8 mouse cellular contexts compared by ENCODE assay signal in the genomic region with DNA sequence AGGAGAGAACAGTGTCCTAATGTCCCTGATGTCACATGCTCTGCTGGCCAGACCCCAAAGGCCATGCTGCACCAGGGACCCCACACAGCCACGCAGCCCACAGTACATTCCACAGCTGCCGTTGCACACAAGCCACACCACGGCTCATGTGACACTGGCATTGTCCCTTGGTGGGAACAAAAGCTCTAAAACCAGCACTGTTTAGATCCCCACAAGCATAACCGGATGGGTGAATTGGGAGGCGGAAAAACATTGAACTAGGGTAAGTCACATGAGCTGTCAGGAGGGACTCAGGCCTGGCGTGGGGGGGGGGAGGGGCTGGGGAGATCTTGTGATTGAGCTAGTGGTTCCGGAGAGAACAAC. TPM values are rescaled to one million over a fixed set of nuclear protein-coding genes. Genes with fewer than 3 reads are reported as not detected.
DNase-seq lines count a peak whose midpoint lies in the region; ATAC-seq lines count a peak whose summit lies in the region.

No protein-coding gene starts in this region.

- H3K4me1 ChIP-seq in liver, embryonic 16.5 days (ENCODE audit: control insufficient read depth, low read depth, low read length), result no peaks in the 10 kb centered on the region; the same call in 1 of the 2 replicates

- ATAC-seq in CD4-positive, CD25-positive, alpha-beta regulatory T cell, adult 4 months, result peak; percentile 43
- ATAC-seq in granulocyte monocyte progenitor cell, adult 5-6 weeks (replicated peaks; ENCODE audit: poor library complexity, severe bottlenecking), result peak; percentile 28
- ATAC-seq in liver, embryonic 16.5 days (ENCODE audit: low read depth), result 0 out of 2 replicates have a peak, but pooled peaks have one; percentile 7

- no peak overlapping the region for H3K9ac ChIP-seq in liver, embryonic 16.5 days (ENCODE audit: low read depth, low read length)

- no peak overlapping the region for H3K4me3 ChIP-seq in liver, embryonic 16.5 days (ENCODE audit: low read depth, low read length)

- H3K27me3 ChIP-seq in liver, embryonic 16.5 days (ENCODE audit: control insufficient read depth, insufficient read depth, low read depth, low read length), result no peaks in the 10 kb centered on the region

- H3K9me3 ChIP-seq in liver, embryonic 16.5 days (replicated peaks; ENCODE audit: control insufficient read depth, low read length), result no peaks in the 10 kb centered on the region

- no peak overlapping the region for H3K4me2 ChIP-seq in liver, embryonic 16.5 days (ENCODE audit: low read depth, low read length)

- no peaks in the 10 kb centered on the region for H3K36me3 ChIP-seq in liver, embryonic 16.5 days (ENCODE audit: control insufficient read depth, insufficient read depth)

- 34% methylated on average over 7 of the region's 7 CpGs for WGBS in liver, embryonic 16.5 days (ENCODE audit: insufficient replicate concordance)

- intact Hi-C loops in heart, postnatal 25 days (cut with DNase I), result loop anchor here (10.0 kb wide), 1 partner anchor 956 kb away; no protein-coding TSS in a partner anchor

- peak; percentile 98 for DNase-seq in heart, adult 11 months
- no peak for DNase-seq in heart, postnatal 25 days (ENCODE audit: low spot score)
- DNase-seq in retina, postnatal 1 day, result peak; percentile 86
- DNase-seq in adrenal gland, adult 8-10 months, result no peak
- DNase-seq in adrenal gland, postnatal 25 days, result no peak

- no peak overlapping the region for H3K27ac ChIP-seq in liver, embryonic 16.5 days (ENCODE audit: low read length)

RNA-seq across cellular contexts. Expression of a gene that starts 17.5 kb away (rescaled TPM):
- 10 to 100 TPM; 29.7 to 29.9 TPM for total RNA-seq in heart, postnatal 25 days (2021)
- polyA plus RNA-seq in CD4-positive, CD25-positive, alpha-beta regulatory T cell, adult 4 months (2017; shearing (Covaris generic)), result 1 to 10 TPM; 5.1 to 6.1 TPM
- total RNA-seq in granulocyte monocyte progenitor cell, adult 5-6 weeks (2014; fragmentation: Nextera tagmentation), result 26.3 and 29.8 TPM in 2 replicates
- 41.4 and 47.9 TPM in 2 replicates for total RNA-seq in granulocyte monocyte progenitor cell, adult 5-6 weeks (2017)
- polyA plus RNA-seq in liver, embryonic 16.5 days (2015; fragmentation: Nextera tagmentation; extraction: Ambion mirVana), result 4.7 and 4.8 TPM in 2 replicates
- total RNA-seq in adrenal gland, adult 8-10 months (2022), result 10 to 100 TPM; 33.3 to 53.8 (median 43.4) TPM
- total RNA-seq in adrenal gland, postnatal 25 days (2021), result 26.4 and 29.6 TPM in 2 replicates

RNA-seq across cellular contexts. Expression of a gene that starts 45.8 kb away (rescaled TPM):
- total RNA-seq in heart, postnatal 25 days (2021), result 10 to 100 TPM; 21.2 to 21.7 TPM
- 10 to 100 TPM in 1 of 2 experiments, 1 to 10 TPM in 1; 8.4 to 16.2 TPM for polyA plus RNA-seq in CD4-positive, CD25-positive, alpha-beta regulatory T cell, adult 4 months (2017; shearing (Covaris generic))
- total RNA-seq in granulocyte monocyte progenitor cell, adult 5-6 weeks (2014; fragmentation: Nextera tagmentation), result 18.6 and 18.8 TPM in 2 replicates
- 26.5 and 46.7 TPM in 2 replicates for total RNA-seq in granulocyte monocyte progenitor cell, adult 5-6 weeks (2017)
- polyA plus RNA-seq in liver, embryonic 16.5 days (2015; fragmentation: Nextera tagmentation; extraction: Ambion mirVana), result 6.8 and 8.1 TPM in 2 replicates
- total RNA-seq in adrenal gland, adult 8-10 months (2022), result 10 to 100 TPM; 36.6 to 49.1 (median 43.4) TPM
- 24.7 and 33.8 TPM in 2 replicates for total RNA-seq in adrenal gland, postnatal 25 days (2021)

Comparison
In these comparisons a context has a peak if more than half of its experiments do, and no peak if none do; other contexts are left out.
1. DNase-seq: peak in heart, adult 11 months (single experiment) and retina, postnatal 1 day (single experiment); none in heart, postnatal 25 days (single experiment), adrenal gland, adult 8-10 months (single experiment) and adrenal gland, postnatal 25 days (single experiment).
2. Peak in every context shown above with its lines, with median percentiles within 50 percentile points of each other: ATAC-seq.